Mouse (Mus musculus) embryo, embryonic 11 days (tissue): ENCODE results near the gene Rpn2.

Experiments
- DNase-seq: peaks from one replicate; pipeline ENCODE4 v3.0.0-alpha.2; 2015

The Rpn2 gene

GRCm38 (mm10) chr2:157310963-157311637 is 32.3 kb downstream of the Rpn2 start:
- no peak for DNase-seq

GRCm38 (mm10) chr2:157313718-157314117 is 34.9 kb downstream of the Rpn2 start:
- DNase-seq: no peak

DNA sequence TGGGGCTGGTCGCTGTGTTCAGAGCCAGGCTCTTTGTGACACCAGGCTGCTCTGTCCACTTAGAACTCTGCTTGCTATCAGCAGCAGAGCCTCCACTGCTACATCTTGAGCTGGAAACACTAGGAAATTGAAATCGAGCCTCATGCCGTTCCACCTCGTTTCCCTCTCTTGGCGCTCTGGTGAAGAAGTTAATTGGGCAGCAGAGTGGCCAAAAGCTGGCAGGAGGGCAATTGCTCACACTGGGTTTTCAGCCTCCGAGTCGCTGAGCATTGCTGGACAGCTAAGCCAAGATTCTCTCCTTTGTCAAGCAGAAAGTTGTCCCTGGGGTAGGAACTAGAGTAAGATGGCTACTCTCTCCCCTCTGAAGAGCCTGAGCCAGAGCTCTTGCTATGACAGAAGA is 35.5 kb downstream of the Rpn2 start:
- DNase-seq: no peak

DNA sequence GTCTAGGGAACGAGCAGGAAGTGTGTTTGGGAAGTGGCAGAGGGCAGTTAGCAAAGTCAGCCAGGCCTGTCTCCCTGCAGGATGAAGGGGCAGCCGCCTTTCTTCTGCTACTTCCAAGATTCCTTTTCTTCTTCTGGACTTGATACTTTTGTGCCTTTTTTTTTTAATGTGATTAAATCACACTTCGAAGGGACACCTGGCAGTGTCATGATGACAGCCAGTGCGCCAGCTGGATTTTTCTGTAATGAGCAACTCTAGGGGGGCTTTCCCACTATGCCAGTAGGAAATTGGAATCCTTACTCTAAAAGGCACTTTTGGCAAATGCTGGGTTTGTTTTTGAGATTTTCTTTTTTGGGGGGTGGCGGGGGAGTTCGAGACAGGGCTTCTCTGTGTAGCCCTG is 36.7 kb downstream of the Rpn2 start:
- DNase-seq: no peak

GRCm38 (mm10) chr2:157316358-157316933 is 37.6 kb downstream of the Rpn2 start:
- DNase-seq: no peak

DNA sequence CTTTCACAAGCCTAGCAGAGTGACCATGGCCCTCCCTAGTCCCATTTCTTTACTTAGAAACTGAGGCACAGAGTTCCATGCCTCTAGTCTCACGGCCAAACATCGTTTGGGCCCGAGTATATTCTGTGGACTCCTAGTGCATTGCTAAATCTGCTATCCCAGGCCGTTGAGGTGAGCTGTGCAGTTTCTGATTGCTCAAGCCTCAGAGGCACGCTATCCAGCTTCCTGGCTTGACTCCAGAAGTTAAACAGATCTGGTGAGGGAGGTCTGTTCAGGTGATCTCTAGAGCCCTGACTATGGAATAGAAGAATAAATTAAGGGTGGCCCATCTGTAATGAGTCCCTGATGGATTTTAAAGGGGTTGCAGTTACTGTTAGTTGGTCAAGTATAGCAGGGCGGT is 38.4 kb downstream of the Rpn2 start:
- DNase-seq: no peak

GRCm38 (mm10) chr2:157320135-157320534 is 41.3 kb downstream of the Rpn2 start:
- no peak for DNase-seq

DNA sequence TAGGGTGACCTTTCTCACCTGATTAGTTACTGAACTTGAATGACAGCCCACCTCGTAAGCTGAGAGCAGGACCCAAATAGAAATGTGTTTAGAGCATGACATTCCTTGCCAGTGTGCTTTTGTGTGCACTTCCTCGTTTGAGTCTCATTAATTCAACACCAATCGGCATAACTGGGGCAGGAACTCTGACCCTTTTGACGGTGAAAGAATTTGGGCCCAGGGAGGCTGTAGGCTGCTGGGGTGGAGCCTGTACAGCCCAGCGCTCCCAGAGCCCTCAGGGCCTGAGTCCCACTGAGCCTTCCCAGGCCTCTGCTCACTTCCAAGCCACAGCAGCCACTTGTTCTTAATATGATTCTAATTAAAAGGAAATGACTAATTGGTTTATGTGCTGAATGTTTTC is 42.1 kb downstream of the Rpn2 start:
- no peak for DNase-seq

DNA sequence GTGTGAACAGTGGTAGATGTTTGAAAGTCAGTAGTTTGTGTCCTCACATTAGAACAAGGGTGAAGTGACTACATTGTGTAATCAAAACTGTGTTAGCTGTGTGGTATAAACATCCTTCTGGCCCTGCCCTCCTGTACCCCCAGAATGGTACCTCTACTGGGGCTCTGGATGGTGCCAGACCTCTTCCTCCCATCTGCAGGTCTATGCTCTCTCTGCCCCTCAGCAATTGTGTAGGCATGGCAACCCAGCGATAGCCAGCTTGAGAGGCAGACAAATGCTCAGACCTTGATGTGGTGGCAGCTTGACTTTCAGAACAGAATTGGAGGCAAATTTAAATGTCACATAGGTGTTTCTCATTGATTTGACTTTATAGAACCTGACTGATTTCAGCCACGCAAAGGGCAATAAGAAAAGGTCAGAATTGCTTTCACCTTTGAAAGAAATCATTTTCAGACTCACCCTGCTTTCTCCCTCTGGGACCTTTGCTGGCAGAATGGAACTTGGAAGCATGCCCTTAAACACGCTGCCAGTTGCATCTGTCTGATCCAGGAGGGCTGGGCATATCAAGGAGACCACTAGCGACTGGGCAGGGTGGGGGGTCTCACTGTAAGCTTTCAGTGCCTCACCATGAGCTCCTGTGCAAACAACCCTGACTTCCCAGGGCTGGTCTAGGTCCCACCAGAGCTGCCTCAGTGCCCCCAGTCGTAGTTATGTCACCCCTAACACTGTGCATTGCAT is 43.4 kb downstream of the Rpn2 start:
- no peak for DNase-seq

GRCm38 (mm10) chr2:157325238-157325637 is 46.4 kb downstream of the Rpn2 start:
- DNase-seq: no peak

DNA sequence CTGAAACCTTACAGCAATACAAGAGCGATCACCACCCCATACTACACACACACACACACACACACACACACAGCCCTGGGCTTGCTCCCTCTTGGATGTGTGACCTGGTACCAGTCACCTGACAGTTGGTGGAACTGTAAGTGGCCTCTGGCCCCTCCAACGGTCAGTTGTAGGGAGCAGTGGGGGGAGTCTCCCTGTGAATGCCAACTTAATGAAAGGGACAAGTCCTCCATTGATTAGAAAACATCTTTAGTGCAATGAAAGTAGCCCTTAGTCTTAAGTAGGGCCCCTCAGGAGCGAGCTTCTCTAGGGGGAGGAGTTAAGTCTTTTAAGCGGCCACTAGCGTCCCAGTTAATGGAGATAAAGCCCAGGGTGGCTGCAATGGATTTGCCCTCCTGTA is 49.3 kb downstream of the Rpn2 start:
- peak; percentile 51 for DNase-seq

DNA sequence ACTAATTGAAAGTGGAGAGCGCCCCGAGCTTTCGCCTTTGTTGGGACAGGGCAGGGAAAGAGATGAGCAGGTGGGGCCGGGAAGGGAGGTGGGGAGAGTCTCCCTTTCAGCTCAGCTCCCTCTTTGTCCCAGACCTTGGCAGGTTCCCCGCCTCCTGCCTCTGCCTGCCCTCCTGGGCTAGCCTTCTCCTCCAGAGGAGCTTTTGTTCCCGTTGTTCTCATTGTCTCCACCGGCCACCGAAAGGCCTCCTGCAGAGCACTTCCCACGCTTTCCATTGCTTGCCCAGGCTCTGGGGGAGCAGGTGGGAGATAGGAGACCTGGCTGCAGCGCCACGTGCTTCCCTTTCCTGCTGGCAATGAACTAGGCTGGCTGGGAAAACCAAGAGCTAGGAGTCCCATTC is 49.8 kb downstream of the Rpn2 start:
- DNase-seq: peak; percentile 65

DNA sequence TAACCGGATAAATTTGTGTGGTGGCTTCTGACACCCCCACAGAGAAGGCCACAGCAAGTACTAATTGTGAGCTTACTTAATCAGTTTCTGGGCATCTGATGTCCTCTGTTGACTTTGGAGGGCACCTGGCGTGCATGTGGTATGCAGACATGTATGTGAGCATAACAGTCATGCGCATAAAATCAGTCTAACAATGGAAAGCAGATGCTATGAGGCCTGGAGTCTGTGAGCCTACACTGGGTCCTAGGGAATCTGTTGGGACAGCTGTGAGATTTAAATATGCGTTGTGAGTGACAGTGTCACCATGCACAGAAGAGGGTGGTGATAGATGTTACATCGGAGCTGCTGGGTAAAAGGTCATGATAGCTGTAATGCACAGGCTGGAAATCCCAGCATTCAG is 53.2 kb downstream of the Rpn2 start:
- no peak for DNase-seq

DNA sequence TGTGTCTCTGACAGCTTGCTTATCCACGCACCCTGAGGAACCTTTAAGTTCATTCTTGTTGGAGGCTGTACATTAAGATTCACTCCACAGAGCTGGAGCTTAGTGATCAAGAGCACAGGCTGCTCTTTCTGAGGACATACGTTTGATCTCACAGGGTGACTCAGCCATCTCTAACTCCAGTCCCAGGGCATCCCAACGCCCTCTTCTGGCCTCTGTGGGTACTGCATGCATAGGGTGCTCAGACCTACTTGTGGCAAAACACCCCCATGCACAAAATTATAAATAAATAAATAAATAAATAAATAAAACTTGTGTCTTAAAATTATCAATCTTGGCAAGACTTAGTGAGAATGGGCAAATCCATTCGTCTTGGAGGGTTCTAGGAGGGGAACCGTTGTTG is 59.8 kb downstream of the Rpn2 start:
- peak; percentile 64 for DNase-seq

- no peak for DNase-seq
These were observed 60.7 kb downstream of the Rpn2 start for GRCm38 (mm10) chr2:157339532-157339931.

GRCm38 (mm10) chr2:157340221-157340741 is 61.5 kb downstream of the Rpn2 start:
- peak; percentile 54 for DNase-seq

GRCm38 (mm10) chr2:157341554-157342270 is 62.9 kb downstream of the Rpn2 start:
- peak; percentile 89 for DNase-seq

DNA sequence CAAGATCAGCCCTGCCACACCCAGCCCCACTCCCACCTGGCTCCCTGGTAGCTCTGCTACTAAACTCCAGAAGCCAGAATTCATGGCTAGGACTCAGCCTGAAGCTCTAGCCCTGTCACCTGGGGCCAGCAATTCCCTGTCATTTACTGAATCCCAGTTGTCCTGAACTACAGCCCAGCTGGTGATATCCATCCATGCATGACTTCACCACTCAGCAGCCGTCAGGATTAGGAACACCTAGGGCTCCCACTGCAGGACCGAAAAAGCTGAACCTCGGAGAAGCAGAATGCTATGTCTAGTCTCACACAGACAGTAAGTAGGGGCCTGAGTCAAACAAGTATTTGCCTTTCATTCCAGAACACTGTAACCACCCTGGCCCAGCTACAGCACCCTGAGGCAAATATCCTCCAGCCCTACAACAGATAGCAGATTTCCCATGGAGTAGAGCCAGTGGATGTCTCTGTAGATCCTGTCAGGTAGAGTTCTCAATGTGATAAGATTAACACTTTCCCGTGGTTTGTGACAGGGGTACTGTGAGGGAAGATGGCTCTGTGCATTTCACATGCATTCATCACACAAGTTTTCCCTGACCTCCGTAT is 63.6 kb downstream of the Rpn2 start:
- DNase-seq: no peak

- DNase-seq: no peak
These were observed 64.5 kb downstream of the Rpn2 start for GRCm38 (mm10) chr2:157343337-157343736.

DNA sequence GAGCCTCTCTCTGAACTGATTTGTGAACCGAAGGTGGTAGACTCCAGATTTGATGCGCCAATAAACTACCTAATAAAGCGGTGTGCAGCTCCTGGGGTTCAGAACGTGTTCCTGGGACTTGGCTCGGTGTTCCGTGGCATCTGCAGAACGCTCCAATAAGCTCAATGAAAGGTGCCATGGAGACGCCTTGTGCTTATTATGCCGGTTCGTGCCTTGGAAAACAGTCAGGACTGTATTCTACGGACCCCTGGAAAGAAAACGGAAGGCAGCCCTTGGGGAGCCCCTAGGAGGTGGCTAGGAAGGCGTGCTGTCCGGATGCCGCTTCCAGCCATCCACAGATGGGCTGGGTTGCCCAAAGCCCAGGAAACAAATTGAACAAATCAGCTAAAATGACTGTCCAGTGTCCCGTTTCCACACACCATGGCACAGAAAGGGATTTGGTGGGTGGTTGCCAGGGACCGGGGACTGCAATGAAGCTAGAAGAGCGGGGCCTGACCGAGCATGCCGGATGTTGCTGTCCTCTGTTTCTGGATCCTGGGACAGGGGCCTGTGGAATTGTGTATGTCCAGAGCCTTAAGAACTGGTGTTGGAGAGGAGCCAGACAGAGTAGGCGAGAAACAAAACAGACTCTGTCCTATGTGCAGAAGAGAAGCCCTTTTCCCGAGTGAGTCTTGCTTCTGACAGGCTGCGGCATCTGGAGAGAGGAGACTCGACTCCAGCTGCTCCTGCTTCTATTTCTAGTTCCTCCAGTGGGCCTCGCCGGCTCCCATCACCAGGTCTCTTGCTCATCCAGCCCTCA is 68.7 kb downstream of the Rpn2 start, which contains the start of gene Ghrh:
Gene Ghrh, minus strand, starts transcription at position 146 of the 799 bp plus-strand sequence.
- DNase-seq: no peak

GRCm38 (mm10) chr2:157349121-157349778 is 70.4 kb downstream of the Rpn2 start:
- DNase-seq: no peak
